Mouse (Mus musculus): ENCODE data around the gene Nr0b2.

DNA sequence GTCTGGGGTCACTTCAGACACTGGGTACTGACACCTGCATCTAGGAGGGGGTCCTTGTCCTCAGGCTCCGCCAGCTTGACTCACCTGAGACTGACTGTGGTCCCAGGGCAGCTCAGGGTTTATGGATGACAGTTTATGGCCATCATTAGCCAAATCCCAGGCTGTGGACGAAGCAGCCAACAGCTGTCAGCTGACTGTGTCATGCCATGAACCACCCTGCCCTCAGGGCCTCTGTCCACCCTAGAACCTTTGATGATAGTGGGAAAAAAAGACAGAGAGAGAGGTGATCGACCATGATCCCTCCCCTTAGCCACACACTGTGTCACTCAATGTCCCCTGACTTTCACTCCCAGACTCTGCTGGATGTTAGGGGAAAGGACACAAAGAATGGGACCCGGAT lies 8.4 kb downstream of the Nr0b2 start:
- no peak for TF ChIP-seq POLR2A (IDR thresholded peaks at IDR 0.05; ENCODE audit: borderline replicate concordance, low read depth, low read length)
- TF ChIP-seq CTCF (IDR thresholded peaks at IDR 0.05; ENCODE audit: low read depth, low read length), result no peak
